Mouse (Mus musculus) MN1 (cell line): ENCODE measurements around the gene Crebzf.

Source experiments
- DNase-seq: peaks from one replicate; pipeline ENCODE4 v3.0.0-alpha.2; 2016; ENCODE audit warnings: low spot score

The Crebzf gene

DNA sequence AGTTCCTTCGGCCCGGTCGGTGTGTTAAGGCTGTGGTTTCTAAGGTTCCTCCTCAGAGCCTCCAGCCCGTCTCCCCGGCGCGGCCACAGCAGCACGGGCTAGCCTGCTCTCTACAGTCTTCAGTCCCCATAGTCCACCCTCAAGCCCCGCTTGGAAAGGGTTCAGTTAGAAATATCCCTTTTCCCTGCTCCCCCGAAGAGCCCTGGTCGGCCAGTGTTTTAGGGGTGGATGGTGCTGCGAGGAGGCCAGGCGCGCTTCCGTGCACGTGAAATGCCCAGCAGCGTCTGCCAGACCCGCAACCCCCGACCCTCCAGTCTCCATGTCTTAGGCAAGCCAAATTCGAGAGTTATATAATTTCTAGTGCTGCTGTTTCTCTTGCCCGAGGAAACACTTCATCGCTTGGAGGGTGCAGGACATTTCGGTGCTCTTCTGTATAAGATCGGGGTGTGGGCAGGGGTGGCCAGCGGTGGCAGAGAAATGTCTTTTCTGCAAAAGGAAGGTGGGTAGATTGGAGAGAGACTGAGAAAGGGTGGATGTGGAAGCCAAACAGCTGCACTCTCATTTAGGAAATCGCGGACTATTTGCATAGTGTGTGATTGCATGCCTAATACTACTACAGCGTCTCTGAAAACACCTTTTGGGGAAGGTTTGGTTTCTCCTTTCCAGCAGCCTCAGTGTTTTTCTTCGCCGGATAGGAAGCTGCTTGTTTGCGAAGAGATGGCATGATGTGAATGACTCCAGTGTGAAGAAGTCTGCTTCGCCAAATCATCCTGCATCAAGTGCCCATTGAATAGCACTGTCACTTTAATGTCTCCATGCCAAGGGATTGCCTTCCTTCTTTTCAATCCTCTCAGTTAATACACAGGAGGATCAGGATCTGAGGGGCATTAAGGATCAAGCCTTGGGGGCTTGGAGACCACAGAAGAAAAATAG is 34.0 kb downstream of the Crebzf start, which contains the start of gene Dlg2:
Gene Dlg2, plus strand, starts transcription at position 360 of the 933 bp plus-strand sequence.
- peak; percentile 50 for DNase-seq

DNA sequence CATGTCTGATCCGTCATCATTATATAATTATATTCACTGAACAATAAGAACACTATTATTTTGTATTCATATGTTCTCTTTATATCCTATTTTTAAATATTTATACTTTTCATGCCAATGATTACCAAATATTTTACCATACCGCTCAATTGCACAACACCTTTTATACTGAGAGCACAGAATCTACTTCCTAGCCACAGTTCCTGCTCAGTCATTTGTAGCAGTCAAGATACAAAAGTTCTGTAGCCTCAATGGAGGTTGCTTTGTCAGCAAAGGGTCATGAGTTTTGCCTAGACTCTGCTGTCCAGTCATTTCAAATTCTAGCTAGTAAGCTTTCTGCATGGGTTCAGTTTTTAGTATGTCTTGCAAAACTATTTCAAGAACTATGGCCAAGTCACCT is 40.1 kb downstream of the Crebzf start:
- no peak for DNase-seq
